Mouse (Mus musculus): ENCODE data around the gene Hist3h2ba.

GRCm38 (mm10) chr11:58994337-58994826 is 45.7 kb downstream of the Hist3h2ba start:
- no peak for TF ChIP-seq GATA1 (IDR thresholded peaks at IDR 0.05; ENCODE audit: low read length)
- no peak for TF ChIP-seq TAL1 (IDR thresholded peaks at IDR 0.05; ENCODE audit: low read length)

Measured in erythroblast, embryonic 14.5 days (primary cell).